Comparison of ENCODE assay signal across 22 mouse cellular contexts in genomic region chr10:101544203-101544602, GRCm38 (mm10).
"Had no signal": no experiment of that assay in that cellular context is flagged by ENCODE, and none has a peak within 500 bp of the region (broad histone marks: within the 10 kb centered on the region; RNA-seq: fewer than 3 reads in every experiment).

No protein-coding gene starts in this region.

- ATAC-seq: liver, postnatal 0 days; lung, postnatal 0 days; midbrain, embryonic 13.5 days; midbrain, embryonic 15.5 days had no signal

- H3K4me3 ChIP-seq: lung, embryonic 15.5 days; megakaryocyte, embryonic 14.5 days; midbrain, embryonic 13.5 days; midbrain, embryonic 15.5 days; neural tube, embryonic 13.5 days; neural tube, embryonic 15.5 days; stomach, embryonic 15.5 days had no signal

- H3K9me3 ChIP-seq: lung, embryonic 15.5 days; midbrain, embryonic 13.5 days; midbrain, embryonic 15.5 days; neural tube, embryonic 13.5 days; neural tube, embryonic 15.5 days; stomach, embryonic 15.5 days had no signal

- H3K36me3 ChIP-seq: lung, embryonic 15.5 days; midbrain, embryonic 13.5 days; midbrain, embryonic 15.5 days; neural tube, embryonic 13.5 days; neural tube, embryonic 15.5 days; stomach, embryonic 15.5 days had no signal

- H3K4me2 ChIP-seq: lung, embryonic 15.5 days; midbrain, embryonic 11.5 days; midbrain, embryonic 13.5 days; midbrain, embryonic 15.5 days; neural tube, embryonic 13.5 days; neural tube, embryonic 15.5 days; stomach, embryonic 15.5 days had no signal

- H3K4me1 ChIP-seq: lung, embryonic 15.5 days; megakaryocyte, embryonic 14.5 days; midbrain, embryonic 13.5 days; midbrain, embryonic 15.5 days; neural tube, embryonic 13.5 days; neural tube, embryonic 15.5 days; stomach, embryonic 15.5 days had no signal

- H3K9ac ChIP-seq: liver, postnatal 0 days; lung, embryonic 15.5 days; midbrain, embryonic 13.5 days; midbrain, embryonic 15.5 days; neural tube, embryonic 13.5 days; neural tube, embryonic 15.5 days; stomach, embryonic 15.5 days had no signal

- DNase-seq: liver, postnatal 0 days; lung, adult 2 months; lung, postnatal 14 days; lung, postnatal 36 days; retina, postnatal 1 day; right cerebral cortex, adult 18-20 months; right cerebral cortex, postnatal 25 days; right cerebral cortex, postnatal 4 days; spleen, adult 18-20 months; thymus, adult 2 months; thymus, postnatal 25 days; thymus, postnatal 4 days had no signal

- H3K27me3 ChIP-seq: lung, embryonic 15.5 days; megakaryocyte, embryonic 14.5 days; midbrain, embryonic 13.5 days; midbrain, embryonic 15.5 days; neural tube, embryonic 13.5 days; neural tube, embryonic 15.5 days; stomach, embryonic 15.5 days had no signal

- H3K27ac ChIP-seq: lung, embryonic 15.5 days; macrophage; midbrain, embryonic 13.5 days; midbrain, embryonic 15.5 days; neural tube, embryonic 13.5 days; neural tube, embryonic 15.5 days; stomach, embryonic 15.5 days had no signal
